Mouse (Mus musculus) embryonic stem cell, embryonic (primary cell): ENCODE results near the gene Pla2g1b.

Source experiments
- CTCF ChIA-PET, 4 experiments: fragments of 300-600 bp in 2 of 4; fragments of 350-600 bp in 2 of 4; sonication (Branson Sonifier 250); formaldehyde crosslinking; loops; one replicate each; lab custom pipeline; 2022; ENCODE audit warnings: inconsistent platforms in 2 of 4; lab: Charles Lee
- POLR2A ChIA-PET, 4 experiments: fragments of 300-600 bp in 2 of 4; fragments of 350-600 bp in 2 of 4; sonication (Branson Sonifier 250); formaldehyde crosslinking; loops; one replicate each; lab custom pipeline; 2022; ENCODE audit warnings: antibody characterized with exemption in 4 of 4, inconsistent platforms in 1 of 4; lab: Charles Lee

Gene Pla2g1b

GRCm38 (mm10) chr5:115470766-115471531 is 4.9 kb downstream of the Pla2g1b start:
- POLR2A ChIA-PET, result interaction anchor here in 3 of 4 experiments (0.6 to 1.5 kb wide), 14 partner anchors 9 to 185 kb away, joined by 3 to 8 read pairs (median 3); no protein-coding TSS in a partner anchor
- CTCF ChIA-PET, result interaction anchor here in 2 of 4 experiments (0.6 to 1.1 kb wide), 4 partner anchors 14 to 305 kb away, joined by 3 read pairs; partner anchors contain the start of gene Sirt4 (in 1 of the 2)

- POLR2A ChIA-PET, result interaction anchor here in 3 of 4 experiments (0.6 to 1.5 kb wide), 5 partner anchors 8 to 131 kb away, joined by 3 to 6 read pairs (median 3); partner anchors contain the start of gene Sirt4 (in 1 of the 3)
- CTCF ChIA-PET, result interaction anchor here in 3 of 4 experiments (0.6 to 1.4 kb wide), 6 partner anchors 11 to 101 kb away, joined by 3 to 4 read pairs (median 4); partner anchors contain the start of gene Sirt4 (in 2 of the 3)
Observed at GRCm38 (mm10) chr5:115473191-115473590, 7.1 kb downstream of the Pla2g1b start.

- CTCF ChIA-PET, result interaction anchor here in 3 of 4 experiments (0.9 to 2.1 kb wide), 5 partner anchors 10 to 309 kb away, joined by 4 to 10 read pairs (median 8); partner anchors contain the start of gene Sirt4 (in 1 of the 3)
- POLR2A ChIA-PET, result interaction anchor here (0.6 to 11.0 kb wide), 26 partner anchors 8 to 356 kb away, joined by 3 to 228 read pairs (median 8); partner anchors contain the start of genes Sirt4 (in 2 of the 4), Dynll1 (in 1 of the 4) and Pla2g1b (in 1 of the 4)
Observed at GRCm38 (mm10) chr5:115474174-115474828, 8.2 kb downstream of the Pla2g1b start.

GRCm38 (mm10) chr5:115475337-115476106 is 9.5 kb downstream of the Pla2g1b start:
- POLR2A ChIA-PET, result interaction anchor here (0.6 to 11.0 kb wide), 86 partner anchors 8 to 1202 kb away, joined by 3 to 228 read pairs (median 4); partner anchors contain the start of genes Sirt4 (in 3 of the 4), Dynll1 (in 2 of the 4), Coq5 (in 1 of the 4) and Foxn4 (in 1 of the 4)
- CTCF ChIA-PET, result interaction anchor here (0.5 to 2.3 kb wide), 20 partner anchors 9 to 1672 kb away, joined by 3 to 18 read pairs (median 4); partner anchors contain the start of genes Sirt4 (in 2 of the 4), Cabp1 (in 1 of the 4) and Rnf10 (in 1 of the 4)

- ChIA-PET CTCF (interaction anchor here (0.6 to 4.1 kb wide), 25 partner anchors 8 to 319 kb away, joined by 3 to 23 read pairs (median 5); partner anchors contain the start of genes Sirt4 (in 2 of the 4), Cabp1 (in 1 of the 4), Cox6a1 (in 1 of the 4) and Rnf10 (in 1 of the 4)), POLR2A (interaction anchor here (0.6 to 11.0 kb wide), 85 partner anchors 8 to 1837 kb away, joined by 3 to 228 read pairs (median 4); partner anchors contain the start of genes Sirt4 (in 3 of the 4), Dynll1 (in 2 of the 4), Coq5 (in 1 of the 4) and Mlec (in 1 of the 4))
Observed at GRCm38 (mm10) chr5:115476107-115476727, 10.2 kb downstream of the Pla2g1b start.

- ChIA-PET CTCF (interaction anchor here (0.5 to 4.1 kb wide), 15 partner anchors 12 to 1615 kb away, joined by 3 to 19 read pairs (median 3); partner anchors contain the start of gene Dynll1 (in 1 of the 4)), POLR2A (interaction anchor here (0.6 to 11.0 kb wide), 50 partner anchors 8 to 929 kb away, joined by 3 to 228 read pairs (median 4); partner anchors contain the start of genes Dynll1 (in 3 of the 4), Pla2g1b (in 1 of the 4), Rnf10 (in 1 of the 4) and Rplp0 (in 1 of the 4))
Observed at GRCm38 (mm10) chr5:115479561-115479960, 13.5 kb downstream of the Pla2g1b start.

GRCm38 (mm10) chr5:115480101-115480500 is 14.0 kb downstream of the Pla2g1b start:
- ChIA-PET CTCF (interaction anchor here in 3 of 4 experiments (0.5 to 4.1 kb wide), 15 partner anchors 10 to 876 kb away, joined by 3 to 19 read pairs (median 3); partner anchors contain the start of gene Dynll1 (in 1 of the 3)), POLR2A (interaction anchor here (0.6 to 11.0 kb wide), 40 partner anchors 9 to 928 kb away, joined by 3 to 228 read pairs (median 5); partner anchors contain the start of genes Dynll1 (in 3 of the 4), Pla2g1b (in 1 of the 4), Rnf10 (in 1 of the 4) and Rplp0 (in 1 of the 4))

- CTCF ChIA-PET, result interaction anchor here in 3 of 4 experiments (0.5 to 1.0 kb wide), 4 partner anchors 8 to 1614 kb away, joined by 3 to 4 read pairs (median 3); no protein-coding TSS in a partner anchor
- POLR2A ChIA-PET, result interaction anchor here (0.6 to 11.0 kb wide), 21 partner anchors 7 to 242 kb away, joined by 3 to 228 read pairs (median 3); partner anchors contain the start of gene Dynll1 (in 1 of the 4)
Observed at GRCm38 (mm10) chr5:115482390-115483265, 16.6 kb downstream of the Pla2g1b start.

- CTCF ChIA-PET, result interaction anchor here in 2 of 4 experiments (1.1 to 1.9 kb wide), 5 partner anchors 8 to 117 kb away, joined by 3 to 8 read pairs (median 4); no protein-coding TSS in a partner anchor
- POLR2A ChIA-PET, result interaction anchor here in 3 of 4 experiments (0.5 to 11.0 kb wide), 37 partner anchors 8 to 657 kb away, joined by 3 to 228 read pairs (median 4); partner anchors contain the start of genes Dynll1 (in 1 of the 3), Pla2g1b (in 1 of the 3) and Rplp0 (in 1 of the 3)
Observed at GRCm38 (mm10) chr5:115483385-115483784, 17.3 kb downstream of the Pla2g1b start.

- ChIA-PET POLR2A (interaction anchor here (0.5 to 11.0 kb wide), 83 partner anchors 7 to 1039 kb away, joined by 3 to 228 read pairs (median 4); partner anchors contain the start of genes Rplp0 (in 3 of the 4), Dynll1 (in 2 of the 4), Mlec (in 1 of the 4) and Pla2g1b (in 1 of the 4)), CTCF (interaction anchor here in 3 of 4 experiments (0.6 to 1.9 kb wide), 14 partner anchors 9 to 1347 kb away, joined by 3 to 8 read pairs (median 4); no protein-coding TSS in a partner anchor)
Observed at GRCm38 (mm10) chr5:115483947-115484920, 18.2 kb downstream of the Pla2g1b start, which contains the start of gene Sirt4. Gene Sirt4 (minus strand): TSS chr5:115484725.

- ChIA-PET CTCF (interaction anchor here in 2 of 4 experiments (0.6 to 1.9 kb wide), 7 partner anchors 10 to 1192 kb away, joined by 3 to 8 read pairs (median 4); no protein-coding TSS in a partner anchor), POLR2A (interaction anchor here (0.5 to 11.0 kb wide), 63 partner anchors 6 to 1040 kb away, joined by 3 to 228 read pairs (median 4); partner anchors contain the start of genes Rplp0 (in 3 of the 4), Dynll1 (in 2 of the 4), Pla2g1b (in 1 of the 4) and Rnf10 (in 1 of the 4))
Observed at GRCm38 (mm10) chr5:115484996-115485395, 18.9 kb downstream of the Pla2g1b start.

GRCm38 (mm10) chr5:115485489-115486205 is 19.6 kb downstream of the Pla2g1b start:
- ChIA-PET POLR2A (interaction anchor here (0.6 to 11.0 kb wide), 36 partner anchors 6 to 604 kb away, joined by 3 to 228 read pairs (median 5); partner anchors contain the start of genes Dynll1 (in 2 of the 4), Pla2g1b (in 1 of the 4), Pop5 (in 1 of the 4) and Rplp0 (in 1 of the 4)), CTCF (interaction anchor here in 1 of 4 experiments (0.6 to 1.8 kb wide), 3 partner anchors 10 to 1193 kb away, joined by 4 to 8 read pairs (median 4); no protein-coding TSS in a partner anchor)
